Mouse (Mus musculus): ENCODE measurements around the gene Gas7. TPM values are rescaled to one million over a fixed set of nuclear protein-coding genes. Genes with fewer than 3 reads are reported as not detected.
A peak's percentile ranks its signal among the peaks of the same experiment; 100 is the strongest.

Gas7 gene
- polyA plus RNA-seq, 1 experiment from 2014 or later: 10.2 TPM

DNA sequence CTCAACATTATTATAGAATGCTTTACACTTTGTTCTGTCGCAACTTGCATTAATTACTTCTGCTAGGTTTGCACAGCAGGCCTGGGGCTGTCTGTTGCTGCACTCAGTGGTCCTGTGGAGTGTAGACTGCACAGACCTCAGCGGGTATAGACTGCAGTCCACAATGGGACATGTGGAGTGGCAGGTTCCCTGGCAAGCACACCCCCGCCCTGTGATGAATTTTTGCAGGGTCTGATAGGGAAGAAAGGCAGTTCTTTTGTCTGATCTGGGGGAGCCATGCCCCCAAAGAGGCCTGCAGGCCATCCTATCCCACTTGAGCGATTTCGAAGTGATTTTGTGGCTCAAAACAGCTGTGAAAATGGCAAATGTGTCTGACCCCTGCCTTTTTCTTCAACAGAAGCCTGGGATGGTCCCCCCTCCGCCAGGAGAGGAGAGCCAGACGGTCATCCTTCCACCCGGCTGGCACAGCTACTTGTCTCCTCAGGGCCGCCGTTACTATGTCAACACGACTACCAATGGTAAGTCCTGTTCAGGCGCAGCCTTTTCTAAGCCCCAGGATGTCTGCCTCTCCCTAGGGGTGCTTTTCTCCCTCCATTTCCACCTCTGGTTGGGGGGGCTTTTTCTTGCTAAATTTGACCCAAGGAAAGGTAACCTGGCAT lies 147.6 kb downstream of the Gas7 start:
- no peak for ATAC-seq (replicated peaks; ENCODE audit: low FRiP score, low read depth)
- WGBS: 73% methylated on average over 12 of the region's 12 CpGs
- no peak for DNase-seq (ENCODE audit: low spot score)
- no peak overlapping the region for H3K27ac ChIP-seq
- no peaks in the 10 kb centered on the region for H3K9me3 ChIP-seq (replicated peaks; ENCODE audit: low read length)
- no peaks in the 10 kb centered on the region for H3K27me3 ChIP-seq (ENCODE audit: insufficient read depth, low read length)
- H3K9ac ChIP-seq (ENCODE audit: low read depth, low read length): no peak overlapping the region
- H3K36me3 ChIP-seq (ENCODE audit: insufficient read depth, low read length): no peaks in the 10 kb centered on the region
- no peaks in the 10 kb centered on the region for H3K4me1 ChIP-seq (replicated peaks; ENCODE audit: insufficient read depth, low read length)
- no peak for TF ChIP-seq CTCF (IDR thresholded peaks at IDR 0.05; ENCODE audit: low read depth)
- H3K4me2 ChIP-seq (ENCODE audit: low read length): no peak overlapping the region
- no peak overlapping the region for H3K4me3 ChIP-seq (replicated peaks; ENCODE audit: low read depth, low read length)

DNA sequence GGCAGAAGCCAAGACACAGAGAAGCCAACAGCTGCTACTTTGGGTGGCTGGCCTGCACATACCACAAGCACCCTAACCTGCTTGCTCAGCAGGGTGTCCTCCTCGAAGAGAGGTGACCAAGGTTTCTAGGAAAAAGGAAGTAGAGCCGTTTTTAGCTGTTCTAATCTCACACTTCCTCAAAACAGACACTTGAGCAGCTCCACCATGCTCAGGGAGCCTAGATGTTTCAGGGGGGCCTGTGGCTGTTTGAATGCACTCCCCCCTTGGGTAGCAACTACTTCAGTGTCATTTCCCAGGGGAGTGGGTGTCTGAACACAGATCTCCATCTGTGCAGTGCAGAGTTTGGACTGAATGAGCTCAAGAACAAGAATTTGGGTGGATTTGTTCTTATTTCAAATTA lies 149.2 kb downstream of the Gas7 start:
- TF ChIP-seq CTCF (IDR thresholded peaks at IDR 0.05; ENCODE audit: low read depth): no peak
- Histone ChIP-seq H3K27ac (no peak overlapping the region), H3K9me3 (replicated peaks; ENCODE audit: low read length) (no peaks in the 10 kb centered on the region), H3K4me3 (replicated peaks; ENCODE audit: low read depth, low read length) (no peak overlapping the region), H3K27me3 (ENCODE audit: insufficient read depth, low read length) (no peaks in the 10 kb centered on the region), H3K36me3 (ENCODE audit: insufficient read depth, low read length) (no peaks in the 10 kb centered on the region), H3K4me2 (ENCODE audit: low read length) (no peak overlapping the region), H3K9ac (ENCODE audit: low read depth, low read length) (no peak overlapping the region), H3K4me1 (replicated peaks; ENCODE audit: insufficient read depth, low read length) (no peaks in the 10 kb centered on the region)
- no peak for ATAC-seq (replicated peaks; ENCODE audit: low FRiP score, low read depth)
- no peak for DNase-seq (ENCODE audit: low spot score)
- WGBS: 76% methylated on average over 2 of the region's 2 CpGs

DNA sequence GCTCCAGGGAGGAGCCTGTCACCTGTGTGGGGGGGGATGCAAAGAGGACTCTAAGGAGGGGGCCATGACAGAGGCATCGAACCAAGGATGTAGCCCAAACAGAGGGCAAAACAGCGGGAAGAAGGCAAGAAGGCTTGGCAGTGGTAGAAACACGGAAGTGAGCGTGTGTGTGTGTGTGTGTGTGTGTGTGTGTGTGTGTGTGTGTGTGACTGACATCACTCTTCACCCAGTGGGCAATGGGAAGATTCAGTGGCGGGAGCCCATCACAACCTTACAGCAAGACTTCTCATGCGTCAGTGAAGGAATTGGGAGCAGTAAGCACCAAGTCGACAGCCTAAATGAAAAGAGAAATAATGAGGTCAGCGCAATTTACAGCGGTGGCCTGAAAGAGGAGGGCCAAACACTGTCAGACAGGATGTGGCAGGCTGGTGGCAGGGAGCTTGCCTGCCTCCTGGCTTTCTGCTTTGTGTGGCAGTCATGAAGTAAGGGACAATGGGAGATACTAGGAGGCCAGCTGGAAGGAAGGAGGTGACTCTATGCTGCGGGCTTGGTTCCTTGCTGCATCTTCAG lies 153.0 kb downstream of the Gas7 start:
- Histone ChIP-seq H3K9me3 (replicated peaks; ENCODE audit: low read length) (no peaks in the 10 kb centered on the region), H3K4me3 (replicated peaks; ENCODE audit: low read depth, low read length) (no peak overlapping the region), H3K4me1 (replicated peaks; ENCODE audit: insufficient read depth, low read length) (no peaks in the 10 kb centered on the region), H3K27me3 (ENCODE audit: insufficient read depth, low read length) (no peaks in the 10 kb centered on the region), H3K9ac (ENCODE audit: low read depth, low read length) (no peak overlapping the region), H3K27ac (no peak overlapping the region), H3K4me2 (ENCODE audit: low read length) (no peak overlapping the region), H3K36me3 (ENCODE audit: insufficient read depth, low read length) (no peaks in the 10 kb centered on the region)
- DNase-seq (ENCODE audit: low spot score): no peak
- TF ChIP-seq CTCF (IDR thresholded peaks at IDR 0.05; ENCODE audit: low read depth): no peak
- 68% methylated on average over 10 of the region's 10 CpGs for WGBS
- no peak for ATAC-seq (replicated peaks; ENCODE audit: low FRiP score, low read depth)

DNA sequence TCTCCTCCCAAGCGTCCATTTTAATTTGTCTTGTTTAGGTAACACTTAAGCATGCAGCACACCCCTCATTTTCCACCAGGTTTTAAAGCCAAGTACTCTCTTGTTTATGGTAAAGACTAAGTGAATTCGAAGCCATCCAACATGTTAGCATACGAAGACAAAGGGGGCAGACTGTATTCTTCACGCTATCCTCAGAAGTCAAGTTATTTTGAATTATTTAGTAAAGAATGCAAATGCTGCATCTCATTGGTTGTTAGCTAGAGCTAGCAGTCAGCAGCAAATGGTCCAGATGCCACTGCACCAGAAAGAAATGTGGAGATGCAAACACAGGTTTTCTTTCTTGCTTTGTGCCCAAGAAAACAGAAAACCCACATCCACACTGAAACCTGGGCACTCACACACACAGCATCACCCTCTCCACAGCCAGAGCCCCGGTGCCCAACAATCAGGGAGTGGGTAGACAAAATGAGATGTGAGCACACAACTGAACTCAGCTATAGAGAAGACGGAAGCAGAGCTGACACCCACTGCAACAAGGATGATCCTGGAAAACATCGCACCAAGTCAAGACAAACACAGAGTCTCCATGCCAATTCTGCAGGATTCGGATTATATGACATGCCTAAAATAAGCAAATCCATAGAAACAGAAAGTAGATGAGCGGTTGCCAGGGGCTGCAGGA lies 157.1 kb downstream of the Gas7 start:
- no peaks in the 10 kb centered on the region for H3K4me1 ChIP-seq (replicated peaks; ENCODE audit: insufficient read depth, low read length)
- no peaks in the 10 kb centered on the region for H3K36me3 ChIP-seq (ENCODE audit: insufficient read depth, low read length)
- DNase-seq (ENCODE audit: low spot score) (no peak), ATAC-seq (replicated peaks; ENCODE audit: low FRiP score, low read depth) (no peak)
- H3K4me3 ChIP-seq (replicated peaks; ENCODE audit: low read depth, low read length): no peak overlapping the region
- H3K4me2 ChIP-seq (ENCODE audit: low read length): no peak overlapping the region
- no peak overlapping the region for H3K9ac ChIP-seq (ENCODE audit: low read depth, low read length)
- no peak for TF ChIP-seq CTCF (IDR thresholded peaks at IDR 0.05; ENCODE audit: low read depth)
- H3K9me3 ChIP-seq (replicated peaks; ENCODE audit: low read length): no peaks in the 10 kb centered on the region
- H3K27me3 ChIP-seq (ENCODE audit: insufficient read depth, low read length): no peaks in the 10 kb centered on the region
- 88% methylated on average over 9 of the region's 9 CpGs for WGBS
- H3K27ac ChIP-seq: no peak overlapping the region

DNA sequence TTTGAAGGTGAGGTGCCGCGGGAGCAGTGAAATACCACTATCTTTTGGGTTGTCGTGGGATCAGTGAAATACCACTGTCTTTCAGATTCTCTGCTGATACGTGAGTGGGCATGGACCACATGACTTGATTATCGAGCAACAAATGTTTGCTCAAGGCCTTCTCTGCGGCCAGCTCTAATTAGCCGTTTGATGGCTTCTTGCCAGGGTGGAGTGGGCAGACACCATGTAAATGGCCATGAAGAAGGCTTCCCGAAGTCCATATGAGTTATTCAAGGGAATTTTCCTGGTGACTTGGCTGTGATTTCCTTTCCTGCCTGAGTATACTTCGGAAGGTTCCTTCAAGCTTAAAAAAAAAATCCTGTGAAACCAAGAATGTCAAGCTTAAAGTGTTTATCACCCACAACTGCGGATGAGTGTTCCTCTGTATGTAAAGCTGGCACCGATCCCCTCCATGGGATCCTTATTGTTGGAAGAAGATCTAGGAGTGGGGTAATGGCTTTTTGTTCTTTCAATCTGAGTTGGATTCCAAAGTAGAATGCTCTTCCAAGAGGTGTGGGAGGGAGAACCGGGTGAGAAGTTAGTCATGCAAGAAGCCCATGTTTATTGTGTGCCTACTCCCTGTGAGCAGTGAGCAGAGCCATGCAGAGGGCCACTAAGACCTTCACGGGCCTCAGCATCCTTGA lies 161.5 kb downstream of the Gas7 start:
- no peak for TF ChIP-seq CTCF (IDR thresholded peaks at IDR 0.05; ENCODE audit: low read depth)
- Histone ChIP-seq H3K4me3 (replicated peaks; ENCODE audit: low read depth, low read length) (no peak overlapping the region), H3K9me3 (replicated peaks; ENCODE audit: low read length) (no peaks in the 10 kb centered on the region), H3K27ac (no peak overlapping the region), H3K9ac (ENCODE audit: low read depth, low read length) (no peak overlapping the region), H3K27me3 (ENCODE audit: insufficient read depth, low read length) (no peaks in the 10 kb centered on the region), H3K36me3 (ENCODE audit: insufficient read depth, low read length) (no peaks in the 10 kb centered on the region), H3K4me2 (ENCODE audit: low read length) (no peak overlapping the region), H3K4me1 (replicated peaks; ENCODE audit: insufficient read depth, low read length) (no peaks in the 10 kb centered on the region)
- peak; percentile 30 for DNase-seq (ENCODE audit: low spot score)
- no peak for ATAC-seq (replicated peaks; ENCODE audit: low FRiP score, low read depth)
- WGBS: 71% methylated on average over 13 of the region's 13 CpGs

- H3K4me3 ChIP-seq (replicated peaks; ENCODE audit: low read depth, low read length): no peak overlapping the region
- no peak for ATAC-seq (replicated peaks; ENCODE audit: low FRiP score, low read depth)
- H3K27ac ChIP-seq: no peak overlapping the region
- DNase-seq (ENCODE audit: low spot score): no peak
- H3K4me1 ChIP-seq (replicated peaks; ENCODE audit: insufficient read depth, low read length): no peaks in the 10 kb centered on the region
- no peak overlapping the region for H3K4me2 ChIP-seq (ENCODE audit: low read length)
- no peak overlapping the region for H3K9ac ChIP-seq (ENCODE audit: low read depth, low read length)
- TF ChIP-seq CTCF (IDR thresholded peaks at IDR 0.05; ENCODE audit: low read depth): no peak
- no peaks in the 10 kb centered on the region for H3K36me3 ChIP-seq (ENCODE audit: insufficient read depth, low read length)
- WGBS: 74% methylated on average over 7 of the region's 7 CpGs
- no peaks in the 10 kb centered on the region for H3K27me3 ChIP-seq (ENCODE audit: insufficient read depth, low read length)
- H3K9me3 ChIP-seq (replicated peaks; ENCODE audit: low read length): no peaks in the 10 kb centered on the region
Observed at GRCm38 (mm10) chr11:67622340-67622739, 167.1 kb downstream of the Gas7 start.

Measured in kidney, postnatal 0 days (tissue).